Mouse (Mus musculus) urinary bladder, postnatal 4 days (tissue): ENCODE measurements around the gene Col4a1.

Source experiments
- DNase-seq, 2 experiments: peaks; one replicate each; pipeline ENCODE4 v3.0.0; 2021 to 2022; ENCODE audit warnings: low spot score in 2 of 2

Col4a1 gene

GRCm38 (mm10) chr8:11331561-11331960, 18.9 kb upstream of the Col4a1 start:
- no peak for DNase-seq

GRCm38 (mm10) chr8:11327722-11328417, 15.2 kb upstream of the Col4a1 start:
- no peak for DNase-seq

GRCm38 (mm10) chr8:11327298-11327697, 14.7 kb upstream of the Col4a1 start:
- DNase-seq: no peak

GRCm38 (mm10) chr8:11324801-11325395, 12.3 kb upstream of the Col4a1 start:
- DNase-seq: no peak

GRCm38 (mm10) chr8:11323681-11324080, 11.1 kb upstream of the Col4a1 start:
- no peak for DNase-seq

- DNase-seq: no peak
Measured at GRCm38 (mm10) chr8:11322724-11323585, 10.3 kb upstream of the Col4a1 start.

- DNase-seq: no peak
Measured at GRCm38 (mm10) chr8:11321841-11322240, 9.2 kb upstream of the Col4a1 start.

GRCm38 (mm10) chr8:11319405-11319804, 6.8 kb upstream of the Col4a1 start:
- no peak for DNase-seq

GRCm38 (mm10) chr8:11316118-11316517, 3.5 kb upstream of the Col4a1 start:
- no peak for DNase-seq

- DNase-seq: no peak
Measured at GRCm38 (mm10) chr8:11315179-11315943, 2.7 kb upstream of the Col4a1 start.

- no peak for DNase-seq
Measured at GRCm38 (mm10) chr8:11314613-11315012, 2.0 kb upstream of the Col4a1 start.

GRCm38 (mm10) chr8:11313176-11314111, 818 bp upstream of the Col4a1 start:
- no peak for DNase-seq

GRCm38 (mm10) chr8:11311681-11312348, 811 bp downstream of the Col4a1 start:
- peak; percentile 38 to 63 for DNase-seq

GRCm38 (mm10) chr8:11310049-11310448, 2.6 kb downstream of the Col4a1 start:
- no peak for DNase-seq

GRCm38 (mm10) chr8:11309226-11309625, 3.4 kb downstream of the Col4a1 start:
- DNase-seq: no peak

- DNase-seq: no peak
Measured at GRCm38 (mm10) chr8:11308570-11308998, 4.0 kb downstream of the Col4a1 start.

- no peak for DNase-seq
Measured at GRCm38 (mm10) chr8:11307451-11307850, 5.2 kb downstream of the Col4a1 start.

GRCm38 (mm10) chr8:11305539-11305938, 7.1 kb downstream of the Col4a1 start:
- no peak for DNase-seq

- DNase-seq: no peak
Measured at GRCm38 (mm10) chr8:11304027-11304601, 8.5 kb downstream of the Col4a1 start.

- DNase-seq: no peak
Measured at GRCm38 (mm10) chr8:11300436-11300835, 12.2 kb downstream of the Col4a1 start.
